Comparison of ENCODE assay signal across 8 mouse cellular contexts in genomic region chr5:140264825-140265575, GRCm38 (mm10). TPM values are rescaled to one million over a fixed set of nuclear protein-coding genes. Genes with fewer than 3 reads are reported as not detected.
DNase-seq lines count a peak whose midpoint lies in the region; ATAC-seq and TF ChIP-seq lines count a peak whose summit lies in the region.

No protein-coding gene starts in this region.

- no peak for TF ChIP-seq POLR2A in brain, embryonic 14.5 days (IDR thresholded peaks at IDR 0.05; ENCODE audit: borderline replicate concordance, extremely low read depth, insufficient read depth, insufficient read length, poor library complexity, severe bottlenecking)

- H3K4me2 ChIP-seq in embryonic facial prominence, embryonic 14.5 days (ENCODE audit: low read depth, low read length), result no peak overlapping the region
- peak overlapping the region; percentile 1; the same call in 1 of the 2 replicates for H3K4me2 ChIP-seq in hindbrain, embryonic 12.5 days (replicated peaks)
- no peak overlapping the region for H3K4me2 ChIP-seq in stomach, embryonic 16.5 days (ENCODE audit: low read depth, low read length)

- DNase-seq in brain, embryonic 14.5 days (ENCODE audit: low read depth), result peak; percentile 16
- DNase-seq in embryonic facial prominence, embryonic 14.5 days (ENCODE audit: low spot score), result peak; percentile 41
- peak; percentile 39 for DNase-seq in lung, postnatal 25 days (ENCODE audit: low spot score)
- DNase-seq in layer of hippocampus, adult 8-10 months (ENCODE audit: low spot score in 2 of 2), result no peak
- no peak for DNase-seq in frontal cortex, postnatal 36 days (ENCODE audit: low spot score in 2 of 2)
- DNase-seq in left cerebral cortex, postnatal 14 days (ENCODE audit: low spot score in 2 of 2), result no peak

- TF ChIP-seq CTCF in brain, embryonic 14.5 days (IDR thresholded peaks at IDR 0.05; ENCODE audit: borderline replicate concordance, extremely low read depth, insufficient read depth, insufficient read length), result no peak

- H3K27me3 ChIP-seq in embryonic facial prominence, embryonic 14.5 days (replicated peaks; ENCODE audit: control insufficient read depth, insufficient read depth, low read length), result no peaks in the 10 kb centered on the region
- no peaks in the 10 kb centered on the region for H3K27me3 ChIP-seq in hindbrain, embryonic 12.5 days
- no peaks in the 10 kb centered on the region for H3K27me3 ChIP-seq in stomach, embryonic 16.5 days (ENCODE audit: control insufficient read depth, insufficient read depth, low read length)

- H3K36me3 ChIP-seq in embryonic facial prominence, embryonic 14.5 days (ENCODE audit: control insufficient read depth, insufficient read depth, low read length), result peaks cover 7% of the 10 kb centered on the region
- H3K36me3 ChIP-seq in hindbrain, embryonic 12.5 days, result 0 out of 2 replicates have a peak, but pooled peaks cover 7% of the 10 kb centered on the region
- H3K36me3 ChIP-seq in stomach, embryonic 16.5 days (ENCODE audit: control insufficient read depth, insufficient read depth, low read length), result no peaks in the 10 kb centered on the region

- WGBS in embryonic facial prominence, embryonic 14.5 days, result 80% methylated on average over 5 of the region's 5 CpGs
- WGBS in hindbrain, embryonic 12.5 days, result 69% methylated on average over 5 of the region's 5 CpGs
- WGBS in stomach, embryonic 16.5 days, result 79% methylated on average over 5 of the region's 5 CpGs

- H3K9ac ChIP-seq in embryonic facial prominence, embryonic 14.5 days (ENCODE audit: low read depth, low read length), result no peak overlapping the region
- H3K9ac ChIP-seq in hindbrain, embryonic 12.5 days, result no peak overlapping the region
- H3K9ac ChIP-seq in stomach, embryonic 16.5 days (ENCODE audit: low read length), result no peak overlapping the region

- H3K9me3 ChIP-seq in embryonic facial prominence, embryonic 14.5 days (ENCODE audit: control insufficient read depth, low read length), result no peaks in the 10 kb centered on the region
- no peaks in the 10 kb centered on the region for H3K9me3 ChIP-seq in hindbrain, embryonic 12.5 days (replicated peaks)
- no peaks in the 10 kb centered on the region for H3K9me3 ChIP-seq in stomach, embryonic 16.5 days (replicated peaks; ENCODE audit: control insufficient read depth, low read length)

- intact Hi-C loops in left cerebral cortex, postnatal 14 days (cut with DNase I), result no loop called here

- H3K4me1 ChIP-seq in embryonic facial prominence, embryonic 14.5 days (ENCODE audit: control insufficient read depth, insufficient read depth, low read length), result no peaks in the 10 kb centered on the region
- peaks cover 27% of the 10 kb centered on the region for H3K4me1 ChIP-seq in hindbrain, embryonic 12.5 days
- H3K4me1 ChIP-seq in stomach, embryonic 16.5 days (ENCODE audit: control insufficient read depth, insufficient read depth, low read length), result no peaks in the 10 kb centered on the region

- peak overlapping the region; percentile 68 for H3K27ac ChIP-seq in embryonic facial prominence, embryonic 14.5 days (replicated peaks; ENCODE audit: low read depth, low read length)
- H3K27ac ChIP-seq in hindbrain, embryonic 12.5 days, result peak overlapping the region; percentile 81
- 0 out of 2 replicates have a peak overlapping the region, but pooled peaks have one; percentile 16 for H3K27ac ChIP-seq in stomach, embryonic 16.5 days (ENCODE audit: low read length)

- peak; percentile 24; the same call in 1 of the 2 replicates for ATAC-seq in embryonic facial prominence, embryonic 14.5 days (ENCODE audit: low read depth)
- peak; percentile 41; the same call in 1 of the 2 replicates for ATAC-seq in hindbrain, embryonic 12.5 days (ENCODE audit: low FRiP score)
- no peak for ATAC-seq in stomach, embryonic 16.5 days (ENCODE audit: insufficient read depth, low FRiP score)

- H3K4me3 ChIP-seq in embryonic facial prominence, embryonic 14.5 days (ENCODE audit: low read depth, low read length), result no peak overlapping the region
- H3K4me3 ChIP-seq in hindbrain, embryonic 12.5 days, result no peak overlapping the region
- no peak overlapping the region for H3K4me3 ChIP-seq in stomach, embryonic 16.5 days (replicated peaks; ENCODE audit: low read length)

RNA-seq across cellular contexts. Expression of gene Mad1l1, which starts 56.4 kb away (rescaled TPM):
- 29.9 and 30.0 TPM in 2 replicates for polyA plus RNA-seq in brain, embryonic 14.5 days (2012; rRNA removed)
- polyA plus RNA-seq in embryonic facial prominence, embryonic 14.5 days (2014; fragmentation: Nextera tagmentation; extraction: Ambion mirVana), result 38.0 and 44.3 TPM in 2 replicates
- 39.9 and 44.8 TPM in 2 replicates for polyA plus RNA-seq in hindbrain, embryonic 12.5 days (2016; fragmentation: Nextera tagmentation; extraction: Ambion mirVana)
- polyA plus RNA-seq in stomach, embryonic 16.5 days (2015; fragmentation: Nextera tagmentation; extraction: Ambion mirVana), result 37.4 and 38.6 TPM in 2 replicates
- 10 to 100 TPM; 15.3 to 19.9 (median 17.2) TPM for total RNA-seq in layer of hippocampus, adult 8-10 months (2022)
- total RNA-seq in left cerebral cortex, postnatal 14 days (2021), result 10 to 100 TPM; 18.9 to 19.4 TPM

RNA-seq across cellular contexts. Expression of gene Nudt1, which starts 56.5 kb away (rescaled TPM):
- polyA plus RNA-seq in brain, embryonic 14.5 days (2012; rRNA removed), result 17.3 and 20.1 TPM in 2 replicates
- polyA plus RNA-seq in embryonic facial prominence, embryonic 14.5 days (2014; fragmentation: Nextera tagmentation; extraction: Ambion mirVana), result 33.1 and 35.2 TPM in 2 replicates
- 31.1 and 32.1 TPM in 2 replicates for polyA plus RNA-seq in hindbrain, embryonic 12.5 days (2016; fragmentation: Nextera tagmentation; extraction: Ambion mirVana)
- polyA plus RNA-seq in stomach, embryonic 16.5 days (2015; fragmentation: Nextera tagmentation; extraction: Ambion mirVana), result 37.0 and 38.4 TPM in 2 replicates
- 1 to 10 TPM; 5.0 to 6.3 (median 5.2) TPM for total RNA-seq in layer of hippocampus, adult 8-10 months (2022)
- 1 to 10 TPM; 5.9 to 7.2 TPM for total RNA-seq in left cerebral cortex, postnatal 14 days (2021)

Comparison
In these comparisons a context has a peak if more than half of its experiments do, and no peak if none do; other contexts are left out.
1. DNase-seq: peak in brain, embryonic 14.5 days (single experiment), embryonic facial prominence, embryonic 14.5 days (single experiment) and lung, postnatal 25 days (single experiment); none in layer of hippocampus, adult 8-10 months (0 of 2), frontal cortex, postnatal 36 days (0 of 2) and left cerebral cortex, postnatal 14 days (0 of 2).
2. H3K27ac ChIP-seq: peak in every context shown above with its lines; median percentile 81 in hindbrain, embryonic 12.5 days; 68 in embryonic facial prominence, embryonic 14.5 days; 16 in stomach, embryonic 16.5 days.